Mouse (Mus musculus) G1E (cell line): ENCODE measurements around the gene Rnf185. TPM values are rescaled to one million over a fixed set of nuclear protein-coding genes. Genes with fewer than 3 reads are reported as not detected.
A peak's percentile ranks its signal among the peaks of the same experiment; 100 is the strongest.

Experiments
- ATAC-seq: 2 replicates; pipeline ENCODE4 v1.8.0; 2016; ENCODE audit warnings: mild to moderate bottlenecking; ENCODE audit not compliant: insufficient number of reproducible peaks, poor library complexity, low FRiP score, severe bottlenecking; ENCODE audit errors: extremely low read depth
- DNase-seq: peaks from one replicate; pipeline ENCODE4 v3.0.0; 2012; ENCODE audit warnings: low spot score
- H3K27me3 ChIP-seq: 2 replicates; pipeline ENCODE4 v1.6.1; 2012; ENCODE audit warnings: mild to moderate bottlenecking, low read length, inconsistent platforms; ENCODE audit not compliant: insufficient read depth
- H3K36me3 ChIP-seq: replicated peaks from 2 replicates; pipeline ENCODE3; 2012; ENCODE audit warnings: mild to moderate bottlenecking, inconsistent platforms
- H3K4me1 ChIP-seq: 2 replicates; pipeline ENCODE4 v1.6.1; 2012; ENCODE audit warnings: low read depth, low read length, inconsistent platforms, mixed read lengths; ENCODE audit not compliant: insufficient read depth
- H3K4me3 ChIP-seq: 2 replicates; pipeline ENCODE4 v1.5.1; 2012; ENCODE audit warnings: low read depth, mild to moderate bottlenecking, inconsistent platforms, low read length, moderate library complexity, mixed read lengths
- H3K9me3 ChIP-seq: replicated peaks from 2 replicates; pipeline ENCODE4 v1.6.1; 2012; ENCODE audit warnings: inconsistent platforms
- CTCF ChIP-seq: IDR thresholded peaks from 2 replicates; pipeline ENCODE4 v1.5.1; 2012; ENCODE audit warnings: low read depth, low read length, inconsistent platforms, mixed read lengths
- GATA1 ChIP-seq: IDR thresholded peaks from 2 replicates; pipeline ENCODE4 v1.6.1; 2012; ENCODE audit warnings: borderline replicate concordance, low read length, inconsistent platforms, mixed read lengths
- GATA2 ChIP-seq: IDR thresholded peaks from 2 replicates; pipeline ENCODE4 v1.6.1; 2012; ENCODE audit warnings: low read depth, low read length, inconsistent platforms, borderline replicate concordance
- POLR2AphosphoS5 ChIP-seq: IDR thresholded peaks from 2 replicates; pipeline ENCODE4 v1.6.1; 2012; ENCODE audit warnings: low read depth, low read length, inconsistent platforms; ENCODE audit not compliant: insufficient replicate concordance
- TAL1 ChIP-seq: conservative IDR thresholded peaks from 2 replicates; pipeline ENCODE4 v1.6.1; 2012; ENCODE audit warnings: low read depth, low read length, inconsistent platforms, mixed read lengths
- polyA plus RNA-seq: library from polyadenylated mRNA; stranded (reverse); fragments of >175 nt; gene quantifications from 2 replicates; pipeline ENCODE4 v1.2.3, GENCODE M21; 2012
- total RNA-seq, 2 experiments: library from RNA; stranded (forward) in 1 of 2; stranded (reverse) in 1 of 2; fragments of 200-1000 nt in 1 of 2; fragments of >200 nt in 1 of 2; fragmentation: Nextera tagmentation in 1 of 2; gene quantifications; 2 replicates each; pipeline ENCODE4 v1.2.3; 2014 to 2017

The Rnf185 gene
- total and polyA plus RNA-seq, 3 experiments: 2.7 to 17.4 (median 13.4) TPM

DNA sequence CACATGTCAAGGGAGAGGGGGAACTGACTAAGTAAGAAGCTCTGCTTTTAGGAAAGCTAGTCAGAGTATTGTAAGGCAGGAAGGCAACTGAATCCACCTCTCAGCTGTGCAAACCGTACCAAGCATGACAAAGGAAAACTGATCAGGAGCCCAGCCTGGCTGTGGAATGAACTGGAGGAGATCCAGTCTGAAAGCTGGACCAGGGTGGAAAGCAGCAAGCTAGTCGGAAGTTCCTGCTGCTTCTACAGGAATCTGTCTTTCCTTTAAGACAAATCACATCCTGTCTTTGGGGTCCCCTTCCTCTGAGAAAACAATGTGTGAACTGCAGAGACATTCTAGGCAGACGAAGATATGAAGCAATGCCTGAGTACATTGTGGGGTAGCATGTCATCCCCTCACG, 33.4 kb downstream of the Rnf185 start:
- no peak for TF ChIP-seq CTCF
- no peak for TF ChIP-seq GATA1
- TF ChIP-seq TAL1: no peak
- no peak for TF ChIP-seq GATA2
- no peak for TF ChIP-seq POLR2AphosphoS5
- no peak for ATAC-seq
- peaks cover 61% of the 10 kb centered on the region for H3K36me3 ChIP-seq

DNA sequence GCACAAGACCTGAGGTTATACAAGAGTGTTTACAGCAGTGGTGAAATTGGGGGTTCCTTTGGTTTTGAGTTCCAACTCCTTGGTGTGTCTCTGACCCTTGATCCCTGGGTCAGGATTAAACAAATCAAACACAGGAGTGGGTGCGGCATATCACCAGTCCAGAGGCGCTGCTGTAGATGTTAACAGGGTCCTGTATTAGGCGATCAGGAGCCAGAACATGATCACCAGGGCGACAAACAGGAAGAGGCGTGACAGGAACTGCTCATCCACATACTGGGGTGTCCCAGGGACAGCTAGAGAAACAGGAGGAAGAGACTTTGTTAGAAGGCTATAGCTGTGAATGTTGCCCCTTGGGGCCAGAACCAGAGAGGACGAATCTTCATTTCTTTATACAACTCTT, 34.4 kb downstream of the Rnf185 start:
- no peaks in the 10 kb centered on the region for H3K27me3 ChIP-seq
- no peaks in the 10 kb centered on the region for H3K9me3 ChIP-seq
- TF ChIP-seq TAL1 (no peak), GATA1 (no peak), CTCF (no peak), GATA2 (no peak), POLR2AphosphoS5 (no peak)
- DNase-seq: no peak
- peaks cover 56% of the 10 kb centered on the region for H3K36me3 ChIP-seq
- H3K4me1 ChIP-seq: no peaks in the 10 kb centered on the region
- ATAC-seq: no peak
- no peak overlapping the region for H3K4me3 ChIP-seq

More for the DNA sequence above, 33.4 kb downstream of the Rnf185 start:
- no peak for DNase-seq
- H3K4me3 ChIP-seq: no peak overlapping the region
- no peaks in the 10 kb centered on the region for H3K4me1 ChIP-seq
- 0 out of 2 replicates have a peak, but pooled peaks cover 2% of the 10 kb centered on the region for H3K9me3 ChIP-seq
- no peaks in the 10 kb centered on the region for H3K27me3 ChIP-seq

DNA sequence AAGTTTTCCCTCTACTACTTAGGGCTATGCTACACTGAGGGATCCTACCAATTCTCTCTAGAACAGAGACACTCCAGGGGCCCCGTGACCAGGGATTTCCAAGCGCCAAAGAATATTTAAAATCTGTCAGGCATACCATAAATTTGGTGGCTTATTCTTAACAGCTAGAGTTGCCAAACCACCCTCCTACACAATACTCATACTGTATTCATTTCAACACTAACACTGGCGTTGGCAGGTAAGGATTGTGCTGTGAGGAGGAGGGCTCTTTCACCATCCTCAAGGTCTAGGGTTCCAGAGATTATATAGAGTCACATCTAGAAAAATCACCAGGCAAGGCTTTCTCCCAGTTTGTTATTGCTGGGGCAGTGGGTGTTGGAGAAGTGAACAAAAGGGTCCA, 35.8 kb downstream of the Rnf185 start:
- Histone ChIP-seq H3K27me3 (no peaks in the 10 kb centered on the region), H3K9me3 (no peaks in the 10 kb centered on the region), H3K4me3 (no peak overlapping the region), H3K36me3 (peaks cover 53% of the 10 kb centered on the region), H3K4me1 (no peaks in the 10 kb centered on the region)
- ATAC-seq: no peak
- DNase-seq: no peak
- no peak for TF ChIP-seq GATA1
- TF ChIP-seq GATA2: no peak
- no peak for TF ChIP-seq POLR2AphosphoS5
- no peak for TF ChIP-seq TAL1
- no peak for TF ChIP-seq CTCF

DNA sequence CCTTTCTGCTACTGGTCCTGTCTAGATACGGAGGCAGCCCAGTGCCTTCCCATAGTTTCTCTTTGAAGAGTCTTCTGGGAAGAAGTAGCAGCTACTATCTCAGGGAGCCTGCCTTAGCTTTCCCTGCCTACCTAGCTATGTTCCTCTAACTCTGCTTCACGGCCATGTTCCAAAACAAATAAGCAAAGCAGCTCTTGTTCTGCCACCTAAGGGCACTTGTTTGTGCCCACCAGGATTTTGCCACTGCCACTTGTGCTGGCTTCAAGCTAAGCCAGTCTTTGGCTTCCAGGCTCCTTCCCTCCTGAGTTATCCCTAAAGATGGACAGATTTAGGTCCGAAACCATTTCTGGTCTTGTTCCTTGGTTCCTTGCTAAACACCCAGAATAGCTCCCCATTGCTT, 40.1 kb downstream of the Rnf185 start:
- Histone ChIP-seq H3K4me1 (peaks cover 17% of the 10 kb centered on the region), H3K27me3 (no peaks in the 10 kb centered on the region), H3K9me3 (no peaks in the 10 kb centered on the region), H3K36me3 (peaks cover 32% of the 10 kb centered on the region), H3K4me3 (no peak overlapping the region)
- DNase-seq: no peak
- no peak for TF ChIP-seq CTCF
- TF ChIP-seq TAL1: no peak
- no peak for TF ChIP-seq POLR2AphosphoS5
- no peak for TF ChIP-seq GATA1
- TF ChIP-seq GATA2: no peak
- ATAC-seq: no peak

DNA sequence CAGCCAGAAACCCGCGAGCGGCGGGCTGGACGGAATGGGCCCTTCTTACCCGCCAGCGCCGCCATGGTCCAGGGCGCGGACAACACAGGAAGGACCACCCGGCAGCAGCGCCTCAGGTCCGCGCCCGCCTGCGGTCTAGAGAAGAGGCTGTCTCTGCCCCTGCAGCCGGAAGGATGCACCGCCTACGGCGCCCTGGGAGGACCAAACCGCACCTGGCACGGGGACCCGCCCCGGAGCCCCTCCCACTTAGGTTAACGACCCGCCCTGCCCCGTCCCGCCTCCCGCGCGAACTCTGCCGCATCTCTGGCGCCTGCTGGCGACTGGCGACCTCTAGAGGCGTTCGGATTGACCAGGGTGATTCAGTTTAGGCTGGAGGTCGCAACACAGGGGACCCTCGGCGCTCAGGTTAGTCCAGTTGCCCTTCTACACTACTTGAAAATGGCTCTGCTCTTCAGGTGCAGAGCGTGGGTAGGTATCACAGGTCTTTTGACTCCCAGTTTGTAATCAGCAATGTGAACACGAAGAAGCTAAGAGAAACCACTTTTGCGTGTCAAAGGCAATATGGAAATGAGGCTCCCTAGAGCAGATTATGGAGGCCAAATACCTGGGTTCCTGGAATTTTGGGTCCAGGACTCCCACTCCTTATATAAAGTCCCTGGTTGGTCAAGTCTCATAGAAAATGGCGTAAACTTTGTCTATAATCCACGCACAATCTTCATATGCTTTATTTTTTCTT, 43.0 kb downstream of the Rnf185 start, which contains the start of gene Limk2:
TSS of gene Limk2 (minus strand) at position 193 of the 736 bp plus-strand sequence.
- peaks cover 41% of the 10 kb centered on the region for H3K4me1 ChIP-seq
- TF ChIP-seq POLR2AphosphoS5: no peak
- peak; percentile 25; the same call in 1 of the 2 replicates for TF ChIP-seq CTCF
- H3K4me3 ChIP-seq: peak within 1 kb of the TSS; percentile 82
- H3K27me3 ChIP-seq: no peaks in the 10 kb centered on the region
- no peaks in the 10 kb centered on the region for H3K9me3 ChIP-seq
- H3K36me3 ChIP-seq: peaks cover 29% of the 10 kb centered on the region
- peak; percentile 96 for DNase-seq
- peak; percentile 83 for ATAC-seq

DNA sequence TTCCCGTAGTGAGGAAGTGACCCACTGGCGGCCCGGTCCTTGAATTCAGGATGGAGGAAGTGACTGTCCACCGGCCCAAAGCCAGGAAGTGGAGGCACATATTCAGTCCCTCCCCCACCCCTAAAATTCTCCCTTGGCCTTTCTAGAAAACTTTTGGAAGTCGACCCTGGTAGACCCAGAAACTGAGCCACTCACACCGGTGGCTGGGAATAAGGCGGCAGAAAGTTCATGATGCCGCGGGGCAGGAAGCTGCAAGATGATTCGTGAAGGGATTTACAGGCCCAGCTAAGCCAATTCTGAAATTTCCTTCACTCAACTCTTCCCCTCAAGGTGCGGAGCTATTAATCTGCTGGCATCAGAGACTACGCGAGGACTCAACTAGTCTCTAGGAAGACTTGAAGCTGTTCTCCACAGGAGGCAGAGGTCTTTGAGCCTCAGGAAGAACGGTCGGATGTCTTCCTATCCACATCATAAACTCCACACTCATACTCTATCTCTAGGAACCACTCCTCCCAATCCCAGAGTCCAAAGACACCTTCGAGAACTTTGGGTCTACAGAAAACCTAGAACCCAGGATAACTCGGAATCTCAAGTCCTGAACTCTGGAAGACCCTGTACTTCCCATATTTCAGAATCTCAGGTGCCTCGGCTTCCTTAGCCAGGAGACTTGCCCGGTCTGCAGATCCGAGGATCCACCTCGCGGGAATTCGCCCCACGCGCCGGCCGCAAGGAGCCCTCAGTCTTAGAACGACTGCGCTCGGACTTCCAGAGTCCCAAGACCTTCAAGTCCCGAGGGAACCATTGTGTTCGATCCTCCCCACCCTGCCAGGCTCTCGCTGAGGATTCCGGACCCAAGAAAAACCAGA, 43.8 kb downstream of the Rnf185 start:
- H3K36me3 ChIP-seq: peaks cover 30% of the 10 kb centered on the region
- peak overlapping the region; percentile 82 for H3K4me3 ChIP-seq
- ATAC-seq: no peak
- peak; percentile 8 for DNase-seq
- H3K27me3 ChIP-seq: no peaks in the 10 kb centered on the region
- no peaks in the 10 kb centered on the region for H3K9me3 ChIP-seq
- TF ChIP-seq TAL1: no peak
- TF ChIP-seq CTCF: no peak
- TF ChIP-seq GATA1: no peak
- TF ChIP-seq POLR2AphosphoS5: no peak
- TF ChIP-seq GATA2: no peak
- H3K4me1 ChIP-seq: peaks cover 49% of the 10 kb centered on the region
